Mouse (Mus musculus) lung, adult 2 months (tissue): ENCODE measurements around the gene Calm4.

ENCODE experiments used
- CTCF ChIP-seq: fragments of 200-500 bp; IDR thresholded peaks from 2 replicates; pipeline ENCODE4 v1.5.1; 2011; ENCODE audit warnings: mild to moderate bottlenecking, low read length, control low read depth; ENCODE audit not compliant: insufficient read depth
- POLR2A ChIP-seq: fragments of 200-500 bp; IDR thresholded peaks from 2 replicates; pipeline ENCODE4 v1.6.1; 2011; ENCODE audit warnings: low read depth, mild to moderate bottlenecking, control low read depth, low read length, borderline replicate concordance; ENCODE audit errors: extremely low read depth

DNA sequence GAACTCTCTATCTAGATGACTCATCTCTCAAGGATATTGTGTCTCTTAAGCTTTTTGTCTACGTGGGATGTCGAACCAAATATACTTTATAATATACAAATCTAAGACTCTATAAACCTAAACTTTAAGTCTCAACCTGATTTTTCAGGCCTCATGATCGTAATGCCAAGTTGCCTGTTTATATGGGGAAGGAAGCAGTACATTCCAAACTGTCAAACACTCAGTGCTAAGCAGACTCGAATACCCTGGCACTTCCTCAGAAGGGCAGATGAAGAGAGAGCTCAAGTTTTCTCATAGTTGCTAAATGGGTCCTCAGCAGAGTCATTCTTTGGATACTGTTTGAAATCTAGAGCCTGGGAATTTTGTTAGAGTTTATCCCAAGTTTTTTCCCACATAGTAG, 40.9 kb upstream of the Calm4 start:
- no peak for TF ChIP-seq POLR2A
- TF ChIP-seq CTCF, result no peak
